Mouse (Mus musculus): ENCODE results near the gene Fahd1.

Gene Fahd1

GRCm38 (mm10) chr17:24847386-24847785, 2.8 kb downstream of the Fahd1 start:
- no peak for ATAC-seq (ENCODE audit: low TSS enrichment)

DNA sequence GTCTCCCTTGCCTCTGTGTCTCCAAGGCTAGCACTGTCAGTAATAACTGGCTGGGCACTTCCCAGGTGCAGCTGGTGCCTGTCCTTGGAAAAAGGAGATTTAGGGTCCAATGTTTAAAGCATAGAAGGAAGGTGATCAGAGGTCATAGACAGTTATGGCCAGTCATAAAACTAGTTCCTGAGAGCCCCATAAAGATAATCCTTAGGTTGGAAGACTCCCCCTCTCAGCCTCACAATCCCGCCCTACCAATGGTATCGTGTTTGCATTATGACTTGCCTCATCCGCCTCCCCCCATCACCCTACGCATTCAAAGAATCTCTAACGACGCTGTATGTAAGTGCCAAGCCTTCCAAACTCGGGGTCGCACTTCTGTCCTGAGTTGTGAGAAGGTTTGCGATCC, 5.6 kb downstream of the Fahd1 start:
- ATAC-seq (ENCODE audit: low TSS enrichment) = no peak

- ATAC-seq (ENCODE audit: low TSS enrichment) = no peak
These were observed 7.5 kb downstream of the Fahd1 start for GRCm38 (mm10) chr17:24842631-24843030.

DNA sequence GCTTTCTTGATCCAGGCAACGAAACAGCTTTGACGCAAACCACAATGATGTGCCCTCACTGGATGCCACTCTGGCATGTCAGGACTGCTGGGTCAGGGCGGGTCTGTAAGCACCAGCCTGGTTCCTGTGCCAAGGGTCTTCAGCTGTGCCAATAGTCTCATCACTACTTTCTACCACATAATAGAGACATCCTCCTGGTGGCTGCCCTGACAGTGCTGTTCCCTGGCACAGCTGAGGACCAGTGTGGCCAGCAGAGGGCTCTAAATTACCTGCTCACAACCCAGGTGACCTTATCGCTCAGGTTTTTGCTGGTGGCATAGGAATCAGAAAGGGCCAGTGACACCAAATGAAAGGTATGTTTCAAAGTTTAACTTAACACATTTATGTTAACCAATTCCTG, 9.0 kb downstream of the Fahd1 start:
- no peak for ATAC-seq (ENCODE audit: low TSS enrichment)

DNA sequence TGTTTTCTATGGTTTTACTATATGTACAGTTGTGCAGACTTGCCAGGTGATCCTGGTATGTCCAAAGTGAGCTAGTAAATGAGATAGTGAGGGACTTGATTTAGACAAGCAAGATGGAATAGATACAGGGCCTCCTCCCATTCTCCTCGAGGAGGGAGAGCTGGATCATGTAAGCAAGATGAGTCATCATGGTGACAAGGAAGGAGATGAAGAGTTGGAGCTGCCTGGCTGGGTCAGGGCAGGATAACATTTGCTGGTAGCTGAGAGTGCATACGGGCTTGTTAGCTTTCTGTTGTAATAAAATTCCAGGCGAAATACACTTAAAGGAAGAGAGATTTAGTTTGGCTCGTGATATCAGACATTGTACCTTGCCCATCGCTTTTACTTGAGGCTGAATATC, 9.8 kb downstream of the Fahd1 start:
- ATAC-seq (ENCODE audit: low TSS enrichment) = peak; percentile 77; the same call in 1 of the 2 replicates

GRCm38 (mm10) chr17:24839842-24840241, 10.3 kb downstream of the Fahd1 start, which contains the start of gene Hagh:
Gene Hagh, plus strand, starts transcription at chr17:24840143.
- ATAC-seq (ENCODE audit: low TSS enrichment) = peak; percentile 55; the same call in 1 of the 2 replicates

GRCm38 (mm10) chr17:24821351-24822280, 28.5 kb downstream of the Fahd1 start:
- no peak for ATAC-seq (ENCODE audit: low TSS enrichment)

- no peak for ATAC-seq (ENCODE audit: low TSS enrichment)
These were observed 30.7 kb downstream of the Fahd1 start for GRCm38 (mm10) chr17:24819469-24819868.

- no peak for ATAC-seq (ENCODE audit: low TSS enrichment)
These were observed 32.0 kb downstream of the Fahd1 start for GRCm38 (mm10) chr17:24818172-24818571.

- no peak for ATAC-seq (ENCODE audit: low TSS enrichment)
These were observed 32.7 kb downstream of the Fahd1 start for GRCm38 (mm10) chr17:24817503-24817902.

DNA sequence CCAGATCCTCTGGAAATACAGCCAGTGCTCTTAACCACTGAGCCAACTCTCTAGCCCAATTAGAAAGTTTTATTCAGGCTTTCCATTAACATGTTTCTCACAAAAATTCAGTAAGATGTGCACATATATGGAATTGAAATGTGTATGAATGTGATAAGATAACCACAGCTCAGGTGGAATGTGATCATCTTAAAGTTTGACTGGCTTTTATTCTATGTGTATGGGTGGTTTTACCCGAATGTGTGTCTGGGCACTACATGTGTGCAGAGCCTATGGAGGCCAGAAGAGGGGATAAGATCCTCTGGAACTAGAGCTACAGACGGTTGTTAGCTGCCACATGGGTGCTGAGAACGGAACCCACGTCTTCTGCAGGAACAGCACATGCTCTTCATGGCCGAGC, 34.9 kb downstream of the Fahd1 start:
- ATAC-seq (ENCODE audit: low TSS enrichment) = no peak

- ATAC-seq (ENCODE audit: low TSS enrichment) = no peak
These were observed 37.9 kb downstream of the Fahd1 start for GRCm38 (mm10) chr17:24812215-24812614.

DNA sequence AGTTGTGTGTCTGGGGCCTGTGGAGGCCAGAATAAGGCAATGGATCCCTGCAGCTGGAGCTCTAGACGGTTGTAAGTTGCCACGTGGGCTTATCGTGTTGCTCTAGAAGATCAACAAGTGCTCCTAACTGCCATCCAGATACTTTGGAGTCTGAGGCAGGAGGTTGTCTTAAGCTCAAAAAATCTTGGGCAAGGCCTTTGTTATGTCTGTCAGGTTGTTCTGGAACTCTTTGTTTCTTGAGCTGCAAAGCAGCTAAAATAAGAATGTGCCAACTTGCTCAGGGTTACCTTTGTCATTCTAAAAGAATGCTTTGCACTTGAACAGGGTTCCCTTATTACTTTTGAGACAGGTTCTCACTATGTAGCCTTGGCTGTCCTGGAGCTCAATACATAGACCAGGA, 39.0 kb downstream of the Fahd1 start:
- no peak for ATAC-seq (ENCODE audit: low TSS enrichment)

GRCm38 (mm10) chr17:24803952-24804951, 45.9 kb downstream of the Fahd1 start, which contains the start of gene Meiob:
Gene Meiob, plus strand, starts transcription at chr17:24804289.
- no peak for ATAC-seq (ENCODE audit: low TSS enrichment)

GRCm38 (mm10) chr17:24800524-24800923, 49.6 kb downstream of the Fahd1 start:
- no peak for ATAC-seq (ENCODE audit: low TSS enrichment)

DNA sequence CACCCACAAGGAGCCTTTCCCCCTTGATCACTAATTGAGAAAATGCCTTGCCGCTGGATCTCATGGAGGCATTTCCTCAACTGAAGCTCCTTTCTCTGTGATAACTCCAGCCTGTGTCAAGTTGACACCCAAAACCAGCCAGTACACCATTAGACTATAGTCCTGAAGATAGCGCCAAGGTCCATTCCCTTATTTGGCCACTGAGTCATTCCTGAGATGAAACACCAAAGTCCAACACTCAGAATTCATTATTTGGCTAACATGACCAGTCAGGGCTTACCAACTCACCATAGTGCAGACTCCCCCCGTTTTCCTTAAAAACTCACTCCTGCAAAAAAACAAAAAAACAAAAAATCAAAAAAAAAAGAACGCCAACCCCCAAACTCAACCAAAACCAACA, 50.7 kb downstream of the Fahd1 start:
- ATAC-seq (ENCODE audit: low TSS enrichment) = no peak
